Mouse (Mus musculus) R1 (cell line): Measurements from ENCODE around the gene Dscam.
A peak's percentile ranks its signal among the peaks of the same experiment; 100 is the strongest.

Experiments
- DNase-seq: peaks from one replicate; pipeline ENCODE4 v3.0.0-alpha.2; 2018; ENCODE audit warnings: low read depth, low spot score

Gene Dscam

DNA sequence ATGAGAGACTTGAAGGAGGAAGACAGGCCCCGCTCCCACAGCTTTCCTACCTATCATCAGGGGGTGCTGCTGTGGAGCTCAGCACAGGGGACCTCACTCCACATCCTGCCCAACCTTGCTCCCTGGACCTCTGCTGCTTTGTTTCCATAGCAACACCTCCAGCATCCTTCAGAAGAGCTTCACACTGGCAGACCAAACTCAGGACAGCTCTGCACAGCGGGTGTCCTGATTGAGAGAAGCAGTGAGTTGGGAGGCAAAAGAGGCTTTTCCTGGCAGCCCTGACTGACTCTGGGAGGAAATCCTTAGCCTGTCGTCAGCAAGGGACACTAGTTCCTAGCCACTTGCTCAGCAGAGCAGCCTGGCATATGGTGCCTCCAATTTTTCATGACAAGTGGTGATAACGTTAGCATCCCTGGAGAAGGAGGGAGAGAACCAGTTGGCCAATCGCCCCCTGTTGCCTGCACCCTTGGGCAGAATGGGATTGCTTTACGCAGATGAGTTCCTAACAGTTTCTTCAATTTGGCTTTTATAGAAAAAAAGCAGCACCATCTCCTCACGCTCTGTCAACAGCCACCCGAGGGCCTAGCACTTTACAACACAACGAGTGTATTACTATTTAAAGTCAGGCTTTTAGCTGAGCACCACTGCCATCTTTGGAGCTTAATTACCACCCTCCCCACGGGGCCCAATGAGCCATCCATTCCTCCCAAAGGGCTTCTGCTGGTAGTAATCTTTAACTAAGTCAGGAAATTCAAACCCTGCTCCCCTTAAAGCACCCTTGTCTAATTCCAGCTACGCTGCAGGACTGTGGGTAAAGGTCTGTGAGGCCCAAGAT lies 224.9 kb downstream of the Dscam start:
- peak; percentile 49 for DNase-seq

DNA sequence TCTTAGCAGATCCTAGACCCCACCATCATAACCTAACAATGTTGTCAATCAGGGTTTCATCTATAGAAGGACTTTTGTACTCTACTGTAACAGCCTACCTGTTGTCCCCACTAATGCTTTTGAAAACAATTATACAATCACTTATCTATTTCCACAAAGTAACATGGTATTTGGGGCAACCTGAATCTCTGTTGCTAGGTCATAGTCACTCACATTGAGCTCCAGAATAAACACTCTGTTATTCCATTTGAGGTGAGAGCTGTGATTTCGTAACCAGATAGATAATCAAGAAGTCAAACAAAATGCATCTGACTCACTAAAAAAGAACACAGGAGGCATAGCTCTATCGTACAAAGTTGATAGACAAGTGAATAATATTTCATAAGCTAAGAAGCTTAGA lies 226.9 kb downstream of the Dscam start:
- no peak for DNase-seq

DNA sequence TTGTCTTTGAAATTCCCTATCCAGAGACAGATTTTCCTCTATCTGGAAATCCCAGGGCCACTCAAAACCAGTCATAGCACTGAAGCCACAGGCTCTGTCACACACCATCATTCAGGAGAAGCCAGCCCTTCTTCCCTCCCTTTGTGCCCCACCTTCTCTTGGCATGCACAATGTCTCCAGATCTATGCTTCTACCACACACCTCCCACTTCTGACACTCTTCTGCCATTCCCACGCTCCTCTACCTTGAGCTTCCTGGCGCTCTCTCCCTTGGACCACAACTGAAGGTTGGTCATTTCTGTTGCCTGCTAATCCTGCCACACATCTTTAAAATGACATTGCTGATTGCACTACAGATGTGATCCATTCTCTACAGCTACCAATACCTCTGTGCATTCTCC lies 235.8 kb downstream of the Dscam start:
- no peak for DNase-seq

DNA sequence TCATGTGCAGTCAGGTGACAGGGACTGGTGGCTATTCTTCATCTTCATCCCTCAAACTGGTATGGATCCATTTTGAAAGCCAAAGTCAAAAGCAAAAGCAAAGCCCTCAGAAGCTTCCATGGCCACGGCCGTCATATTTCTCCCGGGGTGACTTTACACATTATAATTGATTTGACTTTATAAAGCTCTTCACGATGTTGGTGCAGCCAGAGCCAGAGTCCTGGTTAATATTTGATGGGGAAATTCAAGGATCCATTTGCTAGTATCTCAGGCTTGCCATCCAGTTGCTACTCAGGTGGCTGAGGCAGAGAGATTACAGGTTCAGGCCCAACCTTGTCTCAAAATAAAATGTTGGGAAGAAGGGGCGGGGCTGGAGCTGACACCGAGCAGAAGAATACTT lies 238.3 kb downstream of the Dscam start:
- DNase-seq = no peak

DNA sequence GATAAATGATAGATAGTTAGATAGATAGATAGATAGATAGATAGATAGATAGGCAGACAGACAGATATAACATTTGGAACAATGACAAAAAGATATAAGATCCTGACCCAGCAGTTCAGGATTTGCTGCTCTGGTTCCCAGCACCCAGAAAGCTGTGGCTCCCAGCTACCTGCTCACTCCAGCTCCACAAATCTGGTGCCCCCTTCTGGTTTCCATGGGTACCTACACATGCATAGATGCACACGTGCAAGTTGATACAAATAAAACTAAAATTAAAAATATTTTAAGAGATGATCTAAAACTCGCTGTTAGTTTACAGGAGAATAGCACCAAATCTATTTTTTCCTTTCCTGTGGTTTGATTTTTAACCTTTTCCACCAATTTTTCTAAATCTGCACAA lies 238.8 kb downstream of the Dscam start:
- peak; percentile 35 for DNase-seq

DNA sequence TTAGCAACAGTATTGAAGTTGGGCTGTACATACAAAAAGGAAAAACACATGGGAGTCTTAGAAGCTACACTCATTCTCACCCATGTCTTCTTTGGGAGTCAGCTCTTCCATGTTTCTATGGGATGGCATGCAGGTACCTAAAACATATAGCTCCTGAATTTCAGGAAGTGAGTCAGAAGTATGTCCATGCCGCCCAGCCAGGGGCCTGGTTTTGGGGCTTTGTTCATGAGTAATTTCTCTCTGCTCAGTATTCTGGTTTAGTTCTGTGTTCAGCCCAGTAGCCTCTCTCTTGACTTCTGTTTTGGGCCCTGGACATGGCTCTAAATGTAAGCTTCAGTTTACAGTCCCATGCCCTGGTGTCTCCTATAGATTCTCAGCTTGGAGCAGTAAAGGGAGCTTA lies 242.5 kb downstream of the Dscam start:
- no peak for DNase-seq

DNA sequence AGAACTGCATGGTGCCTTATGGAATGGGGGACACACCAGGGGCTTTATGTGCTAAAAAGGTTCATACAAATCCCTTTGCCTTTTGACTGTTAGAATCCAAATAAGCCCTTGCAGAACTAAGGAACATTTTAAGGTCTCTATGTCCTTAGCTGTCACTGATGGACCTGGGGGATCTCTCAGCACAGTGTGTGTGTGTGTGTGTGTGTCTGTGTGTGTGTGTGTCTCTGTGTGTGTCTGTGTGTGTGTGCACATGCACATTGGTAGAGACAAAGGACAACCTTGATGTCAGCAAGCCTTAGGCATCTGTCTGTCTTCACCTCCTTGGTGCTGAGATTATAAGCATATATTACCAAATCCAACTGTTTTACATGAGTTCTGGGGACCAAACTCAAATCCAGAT lies 243.1 kb downstream of the Dscam start:
- no peak for DNase-seq

DNA sequence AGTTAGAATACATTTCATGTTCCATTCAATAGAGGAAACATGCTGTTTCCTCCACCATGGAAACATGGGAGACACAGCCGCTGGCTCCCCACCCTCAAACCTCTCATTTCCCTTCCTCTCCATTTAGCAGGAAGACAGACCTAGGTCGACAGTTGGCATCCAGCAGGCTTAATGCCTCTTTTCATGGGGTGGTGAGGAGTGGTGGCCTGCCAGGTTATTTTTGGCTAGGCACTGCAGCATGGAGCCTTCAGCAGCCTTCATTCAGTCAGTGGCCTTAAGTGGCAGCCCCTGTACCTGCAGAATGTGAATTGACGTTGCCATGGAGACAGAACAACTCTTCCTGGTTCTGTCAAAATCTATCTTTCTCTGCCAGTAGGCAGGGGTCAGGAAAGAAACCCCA lies 243.6 kb downstream of the Dscam start:
- DNase-seq = no peak

DNA sequence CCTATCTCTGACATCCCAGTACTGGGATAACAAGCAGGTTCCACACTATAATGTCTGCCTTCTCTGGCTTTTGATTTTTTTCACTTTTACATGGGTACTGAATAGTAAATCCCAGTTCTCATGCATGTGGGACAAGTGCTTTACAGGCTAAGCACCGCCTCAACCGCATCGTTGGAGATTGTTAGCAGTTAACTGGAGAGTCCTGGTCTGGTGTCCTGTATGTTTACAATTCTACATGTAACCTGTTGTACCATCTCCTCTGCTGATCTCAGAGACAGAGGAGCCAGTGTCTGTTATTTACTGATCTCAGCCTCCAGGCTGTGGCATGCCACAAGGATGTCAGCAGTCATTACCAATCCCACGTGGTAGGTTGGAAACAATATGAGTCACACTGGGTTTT lies 246.6 kb downstream of the Dscam start:
- DNase-seq = no peak

DNA sequence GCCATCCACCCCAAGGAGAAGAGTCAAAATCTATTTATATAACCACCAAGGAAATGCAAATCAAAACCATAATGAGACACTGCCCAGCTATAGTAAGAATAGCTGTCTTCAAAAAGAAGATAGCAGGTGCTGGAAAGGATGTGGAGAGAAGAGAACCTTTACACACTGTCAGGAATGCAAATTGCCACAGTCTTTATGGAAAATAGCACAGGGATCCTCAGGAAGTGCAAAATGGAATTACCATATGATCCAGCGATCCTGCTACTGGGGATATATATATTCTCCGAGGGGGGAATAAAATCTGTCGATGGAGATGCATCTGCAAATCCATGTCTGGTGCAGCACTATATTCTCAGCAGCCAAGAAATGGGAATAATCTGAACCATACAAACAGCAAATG lies 256.1 kb downstream of the Dscam start:
- no peak for DNase-seq

DNA sequence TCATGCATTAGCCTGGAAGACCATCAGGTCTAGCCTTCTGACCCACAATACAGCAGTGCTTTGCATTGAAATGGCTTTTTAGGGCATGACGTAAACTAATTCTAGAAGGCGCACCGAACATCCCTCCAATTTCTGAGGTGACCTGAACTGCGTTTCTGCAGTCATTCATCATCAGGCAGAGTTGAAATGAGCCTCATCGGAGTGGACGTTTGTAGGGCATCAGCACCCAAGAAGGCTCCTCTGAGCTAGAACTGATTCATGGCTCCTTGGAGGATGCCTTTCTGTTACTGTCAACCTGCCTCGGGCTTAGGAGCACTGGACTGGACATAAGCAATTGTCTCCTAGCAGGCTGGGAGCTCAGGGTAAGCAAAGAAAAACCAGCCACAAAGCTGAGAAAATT lies 257.7 kb downstream of the Dscam start:
- no peak for DNase-seq

DNA sequence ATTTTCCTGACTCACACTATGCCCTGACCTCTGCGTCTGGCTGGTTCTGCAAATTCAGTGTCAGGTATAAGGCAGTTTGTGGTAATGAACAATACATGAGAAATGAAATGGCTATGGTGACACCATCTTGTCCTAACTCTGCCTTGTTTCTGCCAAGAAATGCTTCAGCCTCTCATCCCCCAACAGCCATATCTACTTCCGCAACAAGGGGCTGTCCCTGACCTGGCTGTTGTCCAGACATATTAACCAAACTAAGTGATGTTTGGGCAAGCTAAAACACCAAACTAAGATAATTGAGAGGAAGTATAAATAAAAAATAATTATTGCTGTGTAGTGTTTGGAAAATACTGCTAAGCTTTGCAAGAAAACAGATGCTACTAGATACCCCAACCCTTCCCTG lies 258.4 kb downstream of the Dscam start:
- no peak for DNase-seq

DNA sequence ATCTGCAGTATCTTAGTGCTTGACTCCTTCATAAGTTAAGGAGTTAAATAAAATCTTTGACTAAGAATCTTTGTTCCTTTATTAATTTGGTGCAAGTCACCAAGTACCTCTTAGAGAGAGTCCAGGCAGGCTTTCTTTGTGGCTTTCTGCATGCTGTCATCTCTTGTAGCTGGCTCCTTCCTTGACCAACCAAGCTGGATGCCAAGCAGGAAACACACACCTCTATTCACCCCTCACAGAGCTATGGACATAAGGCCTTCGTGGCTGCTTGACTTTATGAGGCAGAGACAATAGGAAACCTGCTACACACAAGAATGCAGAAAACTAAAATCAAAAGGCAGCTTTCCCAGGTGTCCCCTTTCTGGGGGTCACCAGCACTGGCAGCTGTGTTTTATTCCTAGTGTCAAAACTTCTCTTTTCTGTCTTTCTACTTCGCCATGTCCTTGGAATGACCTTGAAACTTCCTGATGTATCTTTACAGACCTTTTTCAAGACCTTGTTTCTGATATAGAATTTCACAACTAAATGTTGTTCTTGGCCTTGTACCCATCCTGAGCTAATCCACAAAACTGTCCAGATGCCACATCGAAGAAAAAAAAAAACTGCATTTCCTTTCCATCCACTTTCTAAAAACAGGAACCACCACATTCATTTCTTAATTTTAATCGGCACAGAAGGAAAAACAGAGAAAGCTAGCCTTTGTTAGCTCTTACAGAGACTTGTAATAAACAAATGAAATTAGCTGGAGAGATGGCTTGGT lies 260.0 kb downstream of the Dscam start:
- DNase-seq = no peak

DNA sequence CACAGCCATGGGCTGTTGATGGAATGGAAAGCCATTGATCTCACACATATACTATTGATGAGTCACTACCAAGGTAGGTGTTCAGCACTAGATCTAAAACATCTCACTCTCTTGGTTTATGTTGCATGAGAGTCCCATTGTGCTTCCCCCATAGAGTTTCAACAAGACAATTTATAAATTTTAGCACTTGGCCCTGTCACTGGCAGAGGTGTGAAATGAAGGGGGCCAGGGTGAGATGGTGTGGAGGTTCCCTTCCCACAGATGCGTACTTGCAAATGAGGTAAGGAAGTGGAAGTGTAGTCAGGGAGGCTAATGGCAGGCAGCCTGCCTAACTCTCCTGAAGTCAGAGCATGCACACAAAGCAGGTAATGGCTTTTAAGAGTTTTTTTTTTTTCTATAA lies 262.7 kb downstream of the Dscam start:
- no peak for DNase-seq

DNA sequence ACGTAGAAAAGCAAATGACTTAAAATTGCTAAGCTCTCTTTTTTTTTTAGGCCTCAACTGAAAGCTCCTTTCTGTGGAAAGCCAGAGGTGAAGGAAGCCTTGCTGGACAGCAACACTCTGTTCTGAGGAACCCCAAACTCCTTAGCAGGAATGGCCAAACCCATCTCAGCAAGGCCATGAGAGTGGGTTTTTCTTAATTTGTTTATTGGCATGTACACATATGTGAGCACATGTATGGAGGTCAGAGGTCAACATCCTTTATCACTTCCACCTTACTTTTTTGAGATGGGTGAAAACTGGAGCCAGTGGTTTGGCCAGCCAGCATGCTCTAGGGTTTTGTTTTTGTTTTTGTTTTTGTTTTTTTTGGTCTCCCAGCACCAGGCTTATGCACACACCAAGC lies 263.5 kb downstream of the Dscam start:
- no peak for DNase-seq

DNA sequence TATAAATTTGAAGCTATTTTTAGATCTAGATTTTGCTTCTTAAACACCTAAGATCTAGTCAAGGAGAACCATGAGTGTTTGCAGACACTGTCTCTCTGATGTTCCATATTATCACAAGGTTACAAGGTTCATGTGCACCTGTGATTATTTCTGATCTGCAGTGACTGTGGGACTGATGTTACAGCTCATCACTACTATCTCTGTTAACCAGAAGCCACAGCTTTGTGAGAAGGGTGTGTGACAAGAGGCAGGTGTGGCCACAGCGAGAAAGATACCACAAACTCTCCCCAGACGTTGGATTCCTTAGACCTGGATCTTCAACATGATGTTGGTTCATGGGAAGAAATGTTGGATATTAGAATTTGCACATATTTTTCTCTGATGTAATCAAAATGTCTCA lies 263.9 kb downstream of the Dscam start:
- no peak for DNase-seq

DNA sequence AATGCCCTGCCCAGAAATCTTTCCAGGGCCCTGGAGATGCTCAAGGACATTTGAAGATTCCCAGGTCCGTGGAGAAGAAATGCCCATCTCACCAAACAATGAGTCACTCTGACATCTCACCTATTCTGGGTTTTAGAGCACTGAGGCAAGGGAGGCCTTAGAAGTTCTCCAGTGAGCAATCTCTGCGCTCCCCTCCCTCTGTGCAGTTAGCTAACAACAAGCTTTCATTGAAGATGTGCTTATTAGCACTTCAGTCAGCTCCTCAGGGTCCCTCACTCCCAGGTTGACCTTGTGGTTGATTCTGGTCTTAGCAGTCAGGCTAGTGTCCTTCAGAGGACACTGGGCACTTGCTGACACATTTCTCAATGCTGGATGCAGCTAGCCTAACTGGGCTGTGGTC lies 265.8 kb downstream of the Dscam start:
- no peak for DNase-seq

DNA sequence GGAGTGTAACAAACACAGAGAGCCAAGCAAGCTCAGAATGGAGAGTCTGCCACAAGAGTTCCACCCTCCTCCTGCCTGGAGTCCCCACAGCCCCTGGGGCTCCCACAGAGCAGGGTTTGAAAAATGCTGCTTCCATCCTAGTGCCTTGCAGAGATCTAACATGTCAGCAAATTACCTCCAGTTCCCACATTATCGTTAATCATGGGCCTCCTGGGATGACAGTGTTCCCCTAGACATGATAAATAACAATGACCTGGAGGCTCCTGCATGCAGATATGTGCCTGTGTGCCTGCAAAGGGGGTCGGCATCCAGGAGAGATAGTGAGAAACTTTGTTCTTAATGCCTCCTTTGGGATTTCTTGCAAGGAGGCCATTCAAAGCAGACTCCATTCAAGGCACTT lies 266.2 kb downstream of the Dscam start:
- no peak for DNase-seq

DNA sequence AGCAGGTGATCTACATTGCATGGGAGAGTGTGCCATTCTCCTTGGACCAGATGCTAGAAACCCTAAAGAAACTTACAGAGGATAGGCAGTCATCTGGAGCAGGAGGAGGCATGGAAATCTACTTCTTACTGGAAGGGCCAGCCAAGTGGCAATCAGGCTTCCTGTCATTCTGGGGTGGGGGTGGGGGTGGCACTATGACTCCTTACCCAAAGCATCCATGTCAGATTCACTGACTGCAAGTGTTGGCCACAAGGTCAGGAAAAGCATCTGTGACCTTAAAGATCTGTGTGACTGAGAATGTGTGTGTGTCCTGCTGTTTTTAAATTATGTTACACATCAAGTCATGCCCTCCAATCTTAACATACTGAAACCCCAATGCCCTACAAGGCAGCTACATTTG lies 268.0 kb downstream of the Dscam start:
- no peak for DNase-seq

DNA sequence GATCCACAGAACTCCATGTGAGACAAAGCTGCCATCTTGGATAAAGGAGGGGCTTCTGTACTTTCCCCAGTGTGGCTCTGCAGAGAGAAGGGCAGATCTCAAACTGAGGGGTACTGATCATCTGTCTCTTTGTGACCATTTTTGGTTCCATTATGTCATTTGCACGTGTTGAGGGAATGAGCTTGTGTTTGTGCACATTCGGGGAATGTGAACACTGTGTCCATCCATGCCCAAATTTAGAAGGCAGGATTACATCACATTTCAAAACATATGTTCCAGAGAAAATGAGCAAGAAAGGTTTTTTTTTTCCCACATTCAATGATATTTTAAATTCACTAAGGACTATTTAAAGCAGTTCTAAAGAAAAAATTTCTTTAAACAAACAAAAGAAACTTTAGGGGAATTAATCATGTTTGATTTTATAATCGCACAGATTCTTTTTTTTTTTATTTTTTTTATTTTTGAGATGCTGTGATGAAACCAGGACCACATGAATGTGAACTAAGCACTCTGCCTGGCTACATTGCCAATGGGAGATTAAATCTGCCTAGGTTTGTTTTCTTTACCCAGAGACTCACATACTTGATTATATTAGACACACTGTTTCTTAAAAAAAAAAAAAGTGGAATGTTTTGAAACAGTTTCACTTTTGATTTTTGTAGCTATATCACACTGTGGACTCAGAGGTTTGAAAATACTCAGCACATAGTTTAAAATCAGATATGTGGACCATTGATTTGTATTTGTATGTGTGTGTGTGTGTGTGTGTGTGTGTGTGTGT lies 269.1 kb downstream of the Dscam start:
- no peak for DNase-seq

DNA sequence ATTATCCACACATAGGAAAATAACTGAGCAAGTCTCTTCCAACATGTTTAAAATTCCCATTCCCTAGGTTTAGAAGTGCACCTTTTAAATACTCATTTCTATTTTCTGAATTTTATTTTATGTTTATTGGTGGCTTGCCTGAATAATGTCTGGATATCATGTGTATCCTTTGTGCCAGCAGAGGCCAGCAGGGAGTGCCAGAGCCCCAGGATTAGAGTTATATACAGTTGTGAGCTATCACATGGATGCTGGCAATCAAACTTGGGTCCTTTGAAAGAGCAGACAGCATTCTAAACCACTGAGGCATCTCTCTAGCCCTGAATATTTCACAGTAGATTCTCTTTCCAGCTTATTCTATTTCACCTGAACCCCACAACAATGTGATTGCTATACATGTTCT lies 271.2 kb downstream of the Dscam start:
- DNase-seq = no peak

DNA sequence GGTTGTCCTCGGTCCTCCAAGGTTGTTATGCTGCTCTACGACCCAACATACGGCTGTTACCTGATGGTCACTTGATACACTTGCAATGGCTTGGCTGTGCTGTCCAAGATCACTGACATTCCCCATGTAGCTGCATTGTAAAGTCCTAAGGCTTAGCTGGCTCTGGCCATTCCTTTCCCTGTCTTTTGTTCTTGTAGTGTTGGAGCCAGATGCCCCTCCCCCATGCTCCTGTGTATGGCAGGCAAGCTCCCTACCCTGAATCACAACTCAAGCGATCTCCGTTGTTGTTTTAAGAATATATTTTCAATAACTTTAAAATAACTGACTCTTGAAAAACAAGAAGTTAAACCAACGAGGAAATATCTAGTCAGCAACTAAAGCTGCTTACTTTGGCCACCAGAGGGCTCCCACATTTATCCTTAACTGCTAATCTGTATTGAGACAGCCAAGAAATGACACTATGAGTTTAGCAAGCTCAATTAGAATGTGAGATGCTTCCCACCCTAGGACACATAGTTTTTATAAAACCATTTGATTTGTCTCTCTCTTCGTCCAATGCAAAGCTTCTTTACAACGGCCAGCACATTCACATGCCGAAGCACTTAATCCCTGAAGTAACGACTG lies 273.9 kb downstream of the Dscam start:
- DNase-seq = peak; percentile 34
